Mouse (Mus musculus): ENCODE results near the gene Gpx2. TPM values are rescaled to one million over a fixed set of nuclear protein-coding genes. Genes with fewer than 3 reads are reported as not detected.

Gpx2 gene
- polyA plus RNA-seq, 1 experiment from 2014 or later: 0.83 TPM

- Histone ChIP-seq H3K27ac (ENCODE audit: low read length) (no peak overlapping the region), H3K4me1 (ENCODE audit: control insufficient read depth, low read depth, low read length) (no peaks in the 10 kb centered on the region), H3K9ac (ENCODE audit: low read depth, low read length) (no peak overlapping the region), H3K9me3 (replicated peaks; ENCODE audit: control insufficient read depth, low read length) (no peaks in the 10 kb centered on the region), H3K4me2 (ENCODE audit: low read depth, low read length) (no peak overlapping the region), H3K27me3 (ENCODE audit: control insufficient read depth, insufficient read depth, low read depth, low read length) (no peaks in the 10 kb centered on the region), H3K4me3 (ENCODE audit: low read depth, low read length) (no peak overlapping the region), H3K36me3 (ENCODE audit: control insufficient read depth, insufficient read depth) (no peaks in the 10 kb centered on the region)
- WGBS (ENCODE audit: insufficient replicate concordance): 21% methylated on average over 10 of the region's 10 CpGs
- ATAC-seq (ENCODE audit: low read depth): no peak
Observed at GRCm38 (mm10) chr12:76813543-76813942, 18.2 kb upstream of the Gpx2 start.

- WGBS (ENCODE audit: insufficient replicate concordance): 66% methylated on average over 4 of the region's 4 CpGs
- H3K4me3 ChIP-seq (ENCODE audit: low read depth, low read length): no peak overlapping the region
- H3K4me1 ChIP-seq (ENCODE audit: control insufficient read depth, low read depth, low read length): no peaks in the 10 kb centered on the region
- no peak overlapping the region for H3K4me2 ChIP-seq (ENCODE audit: low read depth, low read length)
- H3K9ac ChIP-seq (ENCODE audit: low read depth, low read length): no peak overlapping the region
- no peaks in the 10 kb centered on the region for H3K9me3 ChIP-seq (replicated peaks; ENCODE audit: control insufficient read depth, low read length)
- H3K27ac ChIP-seq (ENCODE audit: low read length): no peak overlapping the region
- ATAC-seq (ENCODE audit: low read depth): no peak
- H3K36me3 ChIP-seq (ENCODE audit: control insufficient read depth, insufficient read depth): no peaks in the 10 kb centered on the region
- H3K27me3 ChIP-seq (ENCODE audit: control insufficient read depth, insufficient read depth, low read depth, low read length): no peaks in the 10 kb centered on the region
Observed at GRCm38 (mm10) chr12:76811006-76811405, 15.7 kb upstream of the Gpx2 start.

- H3K9me3 ChIP-seq (replicated peaks; ENCODE audit: control insufficient read depth, low read length): no peaks in the 10 kb centered on the region
- H3K36me3 ChIP-seq (ENCODE audit: control insufficient read depth, insufficient read depth): no peaks in the 10 kb centered on the region
- H3K4me1 ChIP-seq (ENCODE audit: control insufficient read depth, low read depth, low read length): no peaks in the 10 kb centered on the region
- WGBS (ENCODE audit: insufficient replicate concordance): 66% methylated on average over 5 of the region's 5 CpGs
- no peak overlapping the region for H3K4me3 ChIP-seq (ENCODE audit: low read depth, low read length)
- H3K9ac ChIP-seq (ENCODE audit: low read depth, low read length): no peak overlapping the region
- H3K27ac ChIP-seq (ENCODE audit: low read length): no peak overlapping the region
- no peak overlapping the region for H3K4me2 ChIP-seq (ENCODE audit: low read depth, low read length)
- no peaks in the 10 kb centered on the region for H3K27me3 ChIP-seq (ENCODE audit: control insufficient read depth, insufficient read depth, low read depth, low read length)
- ATAC-seq (ENCODE audit: low read depth): no peak
Observed at GRCm38 (mm10) chr12:76810491-76810890, 15.1 kb upstream of the Gpx2 start.

- 69% methylated on average over 10 of the region's 10 CpGs for WGBS (ENCODE audit: insufficient replicate concordance)
- no peak for ATAC-seq (ENCODE audit: low read depth)
- no peak overlapping the region for H3K9ac ChIP-seq (ENCODE audit: low read depth, low read length)
- no peaks in the 10 kb centered on the region for H3K4me1 ChIP-seq (ENCODE audit: control insufficient read depth, low read depth, low read length)
- H3K9me3 ChIP-seq (replicated peaks; ENCODE audit: control insufficient read depth, low read length): no peaks in the 10 kb centered on the region
- no peak overlapping the region for H3K4me2 ChIP-seq (ENCODE audit: low read depth, low read length)
- no peaks in the 10 kb centered on the region for H3K36me3 ChIP-seq (ENCODE audit: control insufficient read depth, insufficient read depth)
- no peak overlapping the region for H3K4me3 ChIP-seq (ENCODE audit: low read depth, low read length)
- no peak overlapping the region for H3K27ac ChIP-seq (ENCODE audit: low read length)
- no peaks in the 10 kb centered on the region for H3K27me3 ChIP-seq (ENCODE audit: control insufficient read depth, insufficient read depth, low read depth, low read length)
Observed at GRCm38 (mm10) chr12:76807796-76808195, 12.4 kb upstream of the Gpx2 start.

- Histone ChIP-seq H3K4me1 (ENCODE audit: control insufficient read depth, low read depth, low read length) (no peaks in the 10 kb centered on the region), H3K4me3 (ENCODE audit: low read depth, low read length) (no peak overlapping the region), H3K36me3 (ENCODE audit: control insufficient read depth, insufficient read depth) (no peaks in the 10 kb centered on the region), H3K27ac (ENCODE audit: low read length) (no peak overlapping the region), H3K9me3 (replicated peaks; ENCODE audit: control insufficient read depth, low read length) (no peaks in the 10 kb centered on the region), H3K4me2 (ENCODE audit: low read depth, low read length) (no peak overlapping the region), H3K9ac (ENCODE audit: low read depth, low read length) (no peak overlapping the region), H3K27me3 (ENCODE audit: control insufficient read depth, insufficient read depth, low read depth, low read length) (no peaks in the 10 kb centered on the region)
- ATAC-seq (ENCODE audit: low read depth): no peak
- WGBS (ENCODE audit: insufficient replicate concordance): 78% methylated on average over 10 of the region's 10 CpGs
Observed at GRCm38 (mm10) chr12:76805056-76805811, 9.9 kb upstream of the Gpx2 start.

- no peak overlapping the region for H3K27ac ChIP-seq (ENCODE audit: low read length)
- no peaks in the 10 kb centered on the region for H3K27me3 ChIP-seq (ENCODE audit: control insufficient read depth, insufficient read depth, low read depth, low read length)
- WGBS (ENCODE audit: insufficient replicate concordance): 40% methylated on average over 7 of the region's 7 CpGs
- no peaks in the 10 kb centered on the region for H3K4me1 ChIP-seq (ENCODE audit: control insufficient read depth, low read depth, low read length)
- no peak overlapping the region for H3K4me3 ChIP-seq (ENCODE audit: low read depth, low read length)
- H3K9me3 ChIP-seq (replicated peaks; ENCODE audit: control insufficient read depth, low read length): no peaks in the 10 kb centered on the region
- no peak overlapping the region for H3K9ac ChIP-seq (ENCODE audit: low read depth, low read length)
- no peaks in the 10 kb centered on the region for H3K36me3 ChIP-seq (ENCODE audit: control insufficient read depth, insufficient read depth)
- no peak; the same call in 1 of the 2 replicates for ATAC-seq (ENCODE audit: low read depth)
- no peak overlapping the region for H3K4me2 ChIP-seq (ENCODE audit: low read depth, low read length)
Observed at GRCm38 (mm10) chr12:76803700-76804252, 8.4 kb upstream of the Gpx2 start.

- H3K27me3 ChIP-seq (ENCODE audit: control insufficient read depth, insufficient read depth, low read depth, low read length): no peaks in the 10 kb centered on the region
- H3K4me2 ChIP-seq (ENCODE audit: low read depth, low read length): no peak overlapping the region
- no peak overlapping the region for H3K27ac ChIP-seq (ENCODE audit: low read length)
- no peak overlapping the region for H3K4me3 ChIP-seq (ENCODE audit: low read depth, low read length)
- no peak for ATAC-seq (ENCODE audit: low read depth)
- H3K4me1 ChIP-seq (ENCODE audit: control insufficient read depth, low read depth, low read length): no peaks in the 10 kb centered on the region
- WGBS (ENCODE audit: insufficient replicate concordance): 72% methylated on average over 10 of the region's 10 CpGs
- no peaks in the 10 kb centered on the region for H3K36me3 ChIP-seq (ENCODE audit: control insufficient read depth, insufficient read depth)
- H3K9ac ChIP-seq (ENCODE audit: low read depth, low read length): no peak overlapping the region
- H3K9me3 ChIP-seq (replicated peaks; ENCODE audit: control insufficient read depth, low read length): no peaks in the 10 kb centered on the region
Observed at GRCm38 (mm10) chr12:76803028-76803427, 7.7 kb upstream of the Gpx2 start.

GRCm38 (mm10) chr12:76798008-76798720 is 2.8 kb upstream of the Gpx2 start:
- no peak for ATAC-seq (ENCODE audit: low read depth)
- Histone ChIP-seq H3K9me3 (replicated peaks; ENCODE audit: control insufficient read depth, low read length) (no peaks in the 10 kb centered on the region), H3K27me3 (ENCODE audit: control insufficient read depth, insufficient read depth, low read depth, low read length) (no peaks in the 10 kb centered on the region; the same call in 1 of the 2 replicates), H3K4me3 (ENCODE audit: low read depth, low read length) (no peak overlapping the region), H3K4me1 (ENCODE audit: control insufficient read depth, low read depth, low read length) (no peaks in the 10 kb centered on the region), H3K4me2 (ENCODE audit: low read depth, low read length) (no peak overlapping the region), H3K27ac (ENCODE audit: low read length) (no peak overlapping the region), H3K9ac (ENCODE audit: low read depth, low read length) (no peak overlapping the region), H3K36me3 (ENCODE audit: control insufficient read depth, insufficient read depth) (no peaks in the 10 kb centered on the region)
- WGBS (ENCODE audit: insufficient replicate concordance): 49% methylated on average over 5 of the region's 5 CpGs
